Mouse (Mus musculus) forebrain, embryonic 16.5 days (tissue): ENCODE measurements around the gene Vsig10. TPM values are rescaled to one million over a fixed set of nuclear protein-coding genes. Genes with fewer than 3 reads are reported as not detected.
"Not testable (repeated sequence)": the region's sequence is repeated elsewhere in the genome, so short reads cannot be mapped to it uniquely, and the experiment has no call there.

Source experiments
- ATAC-seq: fragments of 200-750 bp; cut with Nextera tagmentation; 2 replicates; pipeline ENCODE4 v1.8.0; 2017; ENCODE audit warnings: mild to moderate bottlenecking, moderate library complexity
- H3K27ac ChIP-seq: fragments of 300-500 bp; sonication (generic); 2 replicates; pipeline ENCODE4 v1.5.1; 2014; ENCODE audit warnings: low read length, control low read depth
- H3K27me3 ChIP-seq: fragments of 300-500 bp; sonication (generic); replicated peaks from 2 replicates; pipeline ENCODE4 v1.6.1; 2014; ENCODE audit warnings: low read length; ENCODE audit not compliant: control insufficient read depth, insufficient read depth
- H3K36me3 ChIP-seq: fragments of 300-500 bp; sonication (generic); 2 replicates; pipeline ENCODE4 v1.6.1; 2014; ENCODE audit not compliant: control insufficient read depth, insufficient read depth
- H3K4me1 ChIP-seq: fragments of 300-500 bp; sonication (generic); replicated peaks from 2 replicates; pipeline ENCODE4 v1.6.1; 2014; ENCODE audit warnings: low read length; ENCODE audit not compliant: control insufficient read depth, insufficient read depth
- H3K4me2 ChIP-seq: fragments of 300-500 bp; sonication (generic); 2 replicates; pipeline ENCODE4 v1.6.1; 2014; ENCODE audit warnings: mild to moderate bottlenecking, low read length, control low read depth
- H3K4me3 ChIP-seq: fragments of 300-500 bp; sonication (generic); replicated peaks from 2 replicates; pipeline ENCODE4 v1.5.1; 2014; ENCODE audit warnings: mild to moderate bottlenecking, low read length, control low read depth
- H3K9ac ChIP-seq: fragments of 300-500 bp; sonication (generic); replicated peaks from 2 replicates; pipeline ENCODE4 v1.6.1; 2014; ENCODE audit warnings: low read depth, low read length, control low read depth
- H3K9me3 ChIP-seq: fragments of 300-500 bp; sonication (generic); 2 replicates; pipeline ENCODE4 v1.6.1; 2016; ENCODE audit warnings: low read length; ENCODE audit not compliant: control insufficient read depth
- WGBS: fragments of 180-500 bp; shearing (Covaris S2); extraction: QIAGEN DNeasy Blood & Tissue Kit; methylation state at CpG from one replicate; pipeline ENCODE4 v1.1.7; 2014; 5-methylcytosine and 5-hydroxymethylcytosine counted together
- polyA plus RNA-seq: library from polyadenylated mRNA; unstranded; fragments of >200 nt; fragmentation: Nextera tagmentation; extraction: Ambion mirVana; gene quantifications from 2 replicates; pipeline ENCODE4 v1.2.1, GENCODE M21; 2015

Gene Vsig10
- polyA plus RNA-seq, 1 experiment from 2014 or later, result 2.1 TPM

DNA sequence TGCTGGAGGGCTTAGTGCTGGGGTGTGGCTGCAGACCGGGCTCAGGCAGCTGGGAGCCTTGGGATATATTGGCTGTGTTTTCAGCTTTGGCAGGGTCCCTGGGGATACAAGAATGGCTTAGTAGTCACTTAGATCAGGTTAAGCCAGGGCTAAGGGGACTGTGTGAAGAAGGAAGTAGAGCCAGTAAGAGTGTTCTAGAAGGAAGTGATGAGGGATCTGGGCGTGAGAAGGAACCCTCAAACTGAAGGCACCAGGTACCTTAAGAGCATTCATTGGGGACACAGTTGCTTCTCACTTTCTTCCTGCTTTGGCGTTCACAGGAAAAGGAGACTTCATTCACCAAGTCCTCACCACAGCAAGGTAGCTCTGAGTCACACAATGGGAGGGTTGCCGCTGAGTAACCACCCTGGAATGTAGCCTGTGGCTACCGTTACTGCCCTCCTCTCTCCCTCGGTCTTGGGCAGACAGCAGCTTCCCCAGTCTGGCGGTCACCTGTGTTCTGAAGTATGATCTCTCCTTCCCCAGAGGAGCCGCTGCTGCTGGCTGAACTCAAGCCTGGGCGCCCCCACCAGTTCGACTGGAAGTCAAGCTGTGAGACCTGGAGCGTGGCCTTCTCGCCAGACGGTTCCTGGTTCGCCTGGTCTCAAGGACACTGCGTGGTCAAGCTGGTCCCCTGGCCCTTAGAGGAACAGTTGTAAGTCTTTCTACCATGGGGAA lies 44.3 kb downstream of the Vsig10 start:
- H3K27ac ChIP-seq, result no peak overlapping the region
- no peak overlapping the region for H3K9ac ChIP-seq
- peaks cover 27% of the 10 kb centered on the region for H3K4me1 ChIP-seq
- no peak overlapping the region for H3K4me2 ChIP-seq
- H3K9me3 ChIP-seq, result no peaks in the 10 kb centered on the region
- ATAC-seq, result no peak
- peaks cover 5% of the 10 kb centered on the region; the same call in 1 of the 2 replicates for H3K36me3 ChIP-seq
- no peaks in the 10 kb centered on the region for H3K27me3 ChIP-seq
- WGBS, result 61% methylated on average over 15 of the region's 15 CpGs
- H3K4me3 ChIP-seq, result no peak overlapping the region

DNA sequence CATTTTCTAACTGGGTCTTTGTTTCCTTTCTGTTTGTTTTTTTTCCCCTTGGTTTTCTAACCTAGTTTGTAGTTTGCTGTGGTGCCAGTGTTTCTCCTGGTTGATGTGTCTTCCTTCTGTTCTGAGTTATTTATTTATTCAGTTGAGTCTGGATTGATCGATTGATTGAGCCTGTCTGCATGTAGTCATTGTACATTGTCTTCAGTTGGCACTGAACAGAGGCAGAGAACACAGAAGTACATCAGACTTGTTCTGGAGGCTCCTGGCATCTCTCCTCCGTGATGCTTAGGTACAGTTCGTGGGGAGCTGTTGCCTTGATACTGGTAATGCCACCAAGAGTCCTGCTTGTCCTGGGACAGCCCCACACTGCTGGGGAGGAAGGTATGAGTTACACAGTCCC lies 45.9 kb downstream of the Vsig10 start:
- Histone ChIP-seq H3K27me3 (no peaks in the 10 kb centered on the region), H3K9ac (no peak overlapping the region), H3K4me1 (peaks cover 15% of the 10 kb centered on the region), H3K27ac (no peak overlapping the region), H3K36me3 (peaks cover 5% of the 10 kb centered on the region; the same call in 1 of the 2 replicates), H3K4me3 (no peak overlapping the region), H3K9me3 (no peaks in the 10 kb centered on the region), H3K4me2 (no peak overlapping the region)
- no peak for ATAC-seq
- 82% methylated on average over 3 of the region's 3 CpGs for WGBS

DNA sequence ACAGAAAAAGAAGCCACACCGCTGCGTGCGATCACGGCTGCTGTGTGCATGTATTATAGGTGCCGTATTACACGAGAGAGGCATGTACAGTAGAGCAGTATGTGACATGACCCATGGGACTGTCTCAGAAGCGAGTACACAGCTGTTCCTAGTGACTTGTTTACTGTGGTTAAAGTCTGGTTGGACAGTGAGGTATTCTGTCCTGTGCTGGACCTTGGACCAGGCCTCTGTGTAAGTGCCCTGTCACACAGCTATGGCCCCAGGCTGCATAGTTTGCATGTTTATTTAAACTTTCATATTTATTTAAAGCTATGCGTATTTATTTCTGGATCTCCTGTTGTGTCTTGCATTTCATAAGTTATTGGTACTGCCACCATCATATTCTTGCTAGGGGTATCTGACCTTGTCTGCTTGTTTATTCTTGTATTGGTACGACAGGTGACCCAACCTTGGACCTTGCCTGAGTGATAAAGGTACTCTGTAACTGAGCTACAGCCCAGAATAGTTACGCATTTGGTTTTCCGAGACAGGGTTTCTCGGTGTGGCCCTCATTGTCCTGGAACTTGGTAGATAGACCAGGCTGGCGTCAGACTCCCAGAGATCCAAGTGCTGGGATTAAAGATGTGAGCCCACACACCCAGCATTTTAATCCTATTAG lies 47.1 kb downstream of the Vsig10 start:
- no peak overlapping the region for H3K9ac ChIP-seq
- H3K4me3 ChIP-seq, result no peak overlapping the region
- no peak for ATAC-seq
- peaks cover 10% of the 10 kb centered on the region for H3K36me3 ChIP-seq
- no peaks in the 10 kb centered on the region for H3K27me3 ChIP-seq
- H3K27ac ChIP-seq, result no peak overlapping the region
- no peaks in the 10 kb centered on the region for H3K9me3 ChIP-seq
- no peak overlapping the region for H3K4me2 ChIP-seq
- 89% methylated on average over 13 of the region's 13 CpGs for WGBS
- H3K4me1 ChIP-seq, result peaks cover 3% of the 10 kb centered on the region

DNA sequence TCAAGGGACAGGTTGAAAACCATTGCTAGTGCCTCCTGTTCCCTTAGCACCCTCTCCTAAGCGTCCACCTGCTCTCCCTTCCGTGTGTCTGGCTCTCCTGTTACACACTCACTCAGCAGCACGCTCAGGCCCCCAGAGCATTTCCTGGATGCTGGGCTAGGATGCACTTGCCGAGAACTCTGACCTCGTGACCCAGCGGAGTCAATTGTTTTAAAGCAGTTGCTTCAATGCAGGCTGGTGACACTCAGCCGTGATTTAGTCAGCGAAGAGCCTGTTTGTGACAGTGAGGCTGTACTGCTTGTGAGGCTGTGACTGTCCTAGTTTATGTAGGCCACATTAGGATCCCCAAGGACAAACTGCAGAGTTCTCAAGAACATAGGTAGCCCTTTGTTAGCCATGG lies 48.3 kb downstream of the Vsig10 start:
- peaks cover 16% of the 10 kb centered on the region for H3K36me3 ChIP-seq
- no peak overlapping the region for H3K4me2 ChIP-seq
- no peak overlapping the region for H3K9ac ChIP-seq
- H3K4me1 ChIP-seq, result no peaks in the 10 kb centered on the region
- no peaks in the 10 kb centered on the region for H3K27me3 ChIP-seq
- H3K27ac ChIP-seq, result no peak overlapping the region
- no peak for ATAC-seq
- no peaks in the 10 kb centered on the region for H3K9me3 ChIP-seq
- H3K4me3 ChIP-seq, result no peak overlapping the region
- 76% methylated on average over 8 of the region's 8 CpGs for WGBS

DNA sequence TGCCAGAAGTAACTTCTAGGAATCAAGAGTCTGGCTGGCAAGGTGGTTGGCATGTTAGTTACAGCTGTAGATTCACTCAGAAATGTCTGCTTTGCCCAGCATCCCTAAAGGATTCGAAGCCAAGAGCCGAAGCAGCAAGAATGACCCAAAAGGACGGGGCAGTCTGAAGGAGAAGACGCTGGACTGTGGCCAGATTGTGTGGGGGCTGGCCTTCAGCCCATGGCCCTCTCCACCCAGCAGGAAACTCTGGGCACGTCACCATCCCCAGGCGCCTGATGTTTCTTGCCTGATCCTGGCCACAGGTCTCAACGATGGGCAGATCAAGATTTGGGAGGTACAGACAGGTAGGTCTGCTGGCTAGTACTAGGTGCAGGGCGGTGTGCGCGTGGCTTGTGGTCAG lies 51.7 kb downstream of the Vsig10 start:
- Histone ChIP-seq H3K27ac (no peak overlapping the region), H3K27me3 (no peaks in the 10 kb centered on the region), H3K4me1 (no peaks in the 10 kb centered on the region), H3K4me2 (no peak overlapping the region), H3K9me3 (no peaks in the 10 kb centered on the region), H3K9ac (no peak overlapping the region), H3K4me3 (no peak overlapping the region), H3K36me3 (peaks cover 23% of the 10 kb centered on the region)
- ATAC-seq, result no peak
- WGBS, result 84% methylated on average over 10 of the region's 10 CpGs

DNA sequence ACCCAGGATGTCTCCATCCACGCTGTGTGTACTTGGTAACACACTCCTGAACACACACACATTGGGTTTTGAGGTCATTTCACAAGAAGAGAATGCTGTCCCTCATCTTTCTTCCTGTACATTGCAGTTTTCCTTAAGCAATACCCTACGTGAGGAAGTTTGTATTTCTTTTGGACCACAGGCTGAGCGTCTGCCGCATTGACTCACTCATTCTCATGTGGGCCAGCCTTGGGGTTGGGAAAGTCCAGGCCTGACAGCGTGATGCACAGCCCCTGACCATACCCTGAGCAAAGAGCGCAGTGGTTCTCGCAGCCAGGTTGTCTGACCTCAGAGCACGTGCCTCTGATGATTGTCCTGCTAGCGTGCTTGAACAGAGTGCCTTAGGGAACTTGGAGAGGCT lies 54.5 kb downstream of the Vsig10 start:
- Histone ChIP-seq H3K27ac (no peak overlapping the region), H3K9me3 (no peaks in the 10 kb centered on the region), H3K27me3 (no peaks in the 10 kb centered on the region), H3K4me1 (no peaks in the 10 kb centered on the region), H3K4me2 (no peak overlapping the region), H3K4me3 (no peak overlapping the region), H3K9ac (no peak overlapping the region), H3K36me3 (peaks cover 33% of the 10 kb centered on the region)
- no peak for ATAC-seq
- WGBS, result 93% methylated on average over 9 of the region's 9 CpGs

DNA sequence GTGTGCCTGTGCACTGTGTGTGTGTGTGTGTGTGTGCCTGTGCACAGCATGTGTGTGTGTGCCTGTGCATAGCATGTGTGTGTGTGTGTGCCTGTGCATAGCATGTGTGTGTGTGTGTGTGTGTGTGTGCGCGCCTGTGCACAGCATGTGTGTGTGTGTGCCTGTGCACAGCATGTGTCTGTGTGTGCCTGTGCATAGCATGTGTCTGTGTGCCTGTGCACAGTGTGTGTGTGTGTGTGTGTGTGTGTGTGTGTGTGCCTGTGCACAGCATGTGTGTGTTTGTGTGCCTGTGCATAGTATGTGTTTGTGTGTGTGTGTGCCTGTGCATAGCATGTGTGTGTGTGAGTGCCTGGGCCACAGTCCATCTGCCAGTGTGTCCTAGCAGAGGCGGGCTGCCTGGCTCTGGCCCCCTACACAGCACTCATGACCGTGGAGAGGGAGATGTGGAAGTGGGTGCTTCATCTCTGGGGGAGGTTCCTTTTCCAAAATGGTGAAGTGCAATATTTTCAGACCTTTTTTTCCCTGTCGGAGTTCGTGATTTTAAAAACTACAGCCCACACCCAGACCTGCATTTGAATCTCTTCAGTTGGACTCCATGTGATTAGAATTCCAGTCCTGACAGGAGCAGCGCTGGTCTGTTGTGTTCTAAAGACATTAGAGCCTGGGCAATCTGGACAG lies 55.6 kb downstream of the Vsig10 start:
- 94% methylated on average over 7 of the region's 7 CpGs for WGBS
- peaks cover 36% of the 10 kb centered on the region for H3K36me3 ChIP-seq
- H3K9ac ChIP-seq, result no peak overlapping the region
- no peak overlapping the region for H3K27ac ChIP-seq
- H3K4me2 ChIP-seq, result no peak overlapping the region
- no peaks in the 10 kb centered on the region for H3K4me1 ChIP-seq
- no peaks in the 10 kb centered on the region for H3K9me3 ChIP-seq
- H3K4me3 ChIP-seq, result no peak overlapping the region
- no peak for ATAC-seq
- no peaks in the 10 kb centered on the region for H3K27me3 ChIP-seq

DNA sequence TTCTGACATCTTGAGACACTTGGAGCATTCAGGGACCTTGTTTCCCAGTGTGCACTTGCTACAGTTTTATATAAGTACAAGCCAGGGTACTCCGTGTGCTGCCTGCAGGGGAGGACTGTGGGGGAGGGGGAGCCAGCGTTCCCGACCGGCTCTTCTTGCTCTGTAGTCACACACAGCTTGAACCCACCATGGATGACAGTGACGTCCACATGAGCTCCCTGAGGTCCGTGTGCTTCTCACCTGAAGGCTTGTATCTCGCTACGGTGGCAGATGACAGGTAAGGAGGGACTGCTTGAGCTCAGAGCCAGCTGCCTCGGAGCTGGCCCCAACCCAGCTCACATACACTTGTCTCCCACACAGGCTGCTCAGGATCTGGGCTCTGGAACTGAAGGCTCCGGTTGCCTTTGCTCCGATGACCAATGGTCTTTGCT lies 57.5 kb downstream of the Vsig10 start:
- no peak overlapping the region for H3K4me2 ChIP-seq
- WGBS, result 77% methylated on average over 11 of the region's 11 CpGs
- no peak for ATAC-seq
- H3K9ac ChIP-seq, result no peak overlapping the region
- no peaks in the 10 kb centered on the region for H3K9me3 ChIP-seq
- no peaks in the 10 kb centered on the region for H3K27me3 ChIP-seq
- peaks cover 36% of the 10 kb centered on the region for H3K36me3 ChIP-seq
- no peaks in the 10 kb centered on the region for H3K4me1 ChIP-seq
- H3K27ac ChIP-seq, result no peak overlapping the region
- H3K4me3 ChIP-seq, result no peak overlapping the region

DNA sequence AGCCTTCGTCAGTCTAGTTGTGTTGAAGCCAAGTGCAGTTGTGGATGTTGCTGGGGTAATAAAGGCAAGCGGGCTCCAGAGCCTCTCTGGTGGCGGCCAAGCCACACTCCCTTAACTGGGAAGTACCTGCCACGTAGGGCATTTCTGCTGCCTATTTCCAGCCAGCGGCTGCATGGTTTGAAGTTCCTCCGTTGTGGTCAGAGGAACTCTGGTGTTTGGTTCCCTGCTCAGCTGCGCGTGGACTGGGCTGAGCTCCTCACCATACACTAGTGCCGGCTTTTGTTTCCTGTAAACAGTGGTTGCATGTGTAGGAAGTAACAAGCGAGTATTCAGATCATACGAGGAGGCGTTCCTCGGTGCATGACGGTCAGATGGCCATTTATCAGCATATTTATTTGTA lies 58.8 kb downstream of the Vsig10 start:
- H3K4me1 ChIP-seq, ATAC-seq, H3K4me2 ChIP-seq, H3K9ac ChIP-seq, H3K27me3 ChIP-seq, H3K4me3 ChIP-seq, H3K9me3 ChIP-seq, H3K27ac ChIP-seq: not testable (repeated sequence)
- WGBS, result 94% methylated on average over 14 of the region's 14 CpGs
- H3K36me3 ChIP-seq, result peaks cover 28% of the 10 kb centered on the region
